Mouse (Mus musculus): Measurements from ENCODE around the gene Gm4307.
"Not testable (repeated sequence)": the region's sequence is repeated elsewhere in the genome, so short reads cannot be mapped to it uniquely, and the experiment has no call there.

Gene Gm4307

DNA sequence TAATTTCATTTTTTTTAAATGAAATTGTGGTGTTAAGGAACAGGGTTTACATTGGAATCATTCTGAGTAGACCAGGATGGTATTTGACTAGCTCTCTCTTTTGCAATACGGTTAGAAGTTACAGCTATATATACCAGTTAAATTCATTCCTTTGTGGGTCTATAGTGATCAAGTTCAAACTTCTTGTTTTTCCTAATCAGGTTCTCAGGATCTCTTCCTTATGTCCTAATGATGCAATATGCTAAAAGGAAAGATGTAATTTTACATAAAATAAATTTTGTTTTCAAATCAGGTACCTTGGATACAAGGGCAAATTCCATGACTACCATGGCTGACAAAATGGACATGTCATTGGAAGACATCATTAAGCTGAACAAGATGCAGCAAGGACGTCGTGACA, at the start of gene Gm4307:
TSS of gene Gm4307 (plus strand) at position 301 of the 400 bp plus-strand sequence.
- not testable (repeated sequence) for DNase-seq

- DNase-seq: not testable (repeated sequence)
Measured at GRCm38 (mm10) chr10:100335376-100335775, 25.8 kb upstream of the Gm4307 start, which contains the start of gene Gm4301. Gene Gm4301 (plus strand): TSS chr10:100335676.

DNA sequence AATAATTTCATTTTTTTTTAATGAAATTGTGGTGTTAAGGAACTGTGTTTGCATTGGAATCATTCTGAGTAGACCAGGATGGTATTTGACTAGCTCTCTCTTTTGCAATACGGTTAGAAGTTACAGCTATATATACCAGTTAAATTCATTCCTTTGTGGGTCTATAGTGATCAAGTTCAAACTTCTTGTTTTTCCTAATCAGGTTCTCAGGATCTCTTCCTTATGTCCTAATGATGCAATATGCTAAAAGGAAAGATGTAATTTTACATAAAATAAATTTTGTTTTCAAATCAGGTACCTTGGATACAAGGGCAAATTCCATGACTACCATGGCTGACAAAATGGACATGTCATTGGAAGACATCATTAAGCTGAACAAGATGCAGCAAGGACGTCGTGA, 20.6 kb upstream of the Gm4307 start, which contains the start of gene Gm4302:
TSS of gene Gm4302 (plus strand) at position 301 of the 400 bp plus-strand sequence.
- DNase-seq: not testable (repeated sequence)

- not testable (repeated sequence) for DNase-seq
Measured at GRCm38 (mm10) chr10:100345672-100346071, 15.5 kb upstream of the Gm4307 start, which contains the start of gene Gm4303. Gene Gm4303 (plus strand): TSS chr10:100345972.

GRCm38 (mm10) chr10:100350793-100351192, 10.3 kb upstream of the Gm4307 start, which contains the start of gene Gm4305:
Gene Gm4305 (plus strand): TSS chr10:100351093.
- not testable (repeated sequence) for DNase-seq

DNA sequence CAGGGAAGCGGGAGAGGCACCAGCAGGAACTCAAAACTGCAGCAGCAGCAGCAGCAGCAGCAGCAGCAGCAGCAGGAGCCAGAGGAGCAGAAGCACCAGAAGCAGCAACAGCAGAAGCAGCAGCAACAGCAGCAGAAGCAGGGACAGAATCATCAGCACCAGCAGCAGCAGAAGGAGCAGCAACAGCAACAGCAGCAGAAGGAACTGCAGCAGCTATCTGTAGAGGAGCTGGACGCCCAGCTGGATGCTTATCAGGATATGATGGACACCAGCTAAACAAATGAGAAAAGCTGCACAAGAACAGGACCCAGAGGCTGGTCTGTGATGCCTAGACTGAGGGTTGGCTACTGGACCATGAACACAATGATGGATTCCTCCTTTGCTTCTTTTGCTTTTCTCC, 4.3 kb upstream of the Gm4307 start:
- DNase-seq: peak; percentile 1

DNA sequence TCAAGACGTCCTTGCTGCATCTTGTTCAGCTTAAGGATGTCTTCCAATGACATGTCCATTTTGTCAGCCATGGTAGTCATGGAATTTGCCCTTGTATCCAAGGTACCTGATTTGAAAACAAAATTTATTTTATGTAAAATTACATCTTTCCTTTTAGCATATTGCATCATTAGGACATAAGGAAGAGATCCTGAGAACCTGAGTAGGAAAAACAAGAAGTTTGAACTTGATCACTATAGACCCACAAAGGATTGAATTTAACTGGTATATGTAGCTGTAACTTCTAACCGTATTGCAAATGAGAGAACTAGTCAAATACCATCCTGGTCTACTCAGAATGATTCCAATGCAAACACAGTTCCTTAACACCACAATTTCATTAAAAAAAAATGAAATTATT, 21.3 kb downstream of the Gm4307 start, which contains the start of gene Gm4312:
TSS of gene Gm4312 (minus strand) at position 101 of the 400 bp plus-strand sequence.
- not testable (repeated sequence) for DNase-seq

- not testable (repeated sequence) for DNase-seq
Measured at GRCm38 (mm10) chr10:100402301-100402700, 41.2 kb downstream of the Gm4307 start.

Data from cerebellum, adult 8-10 months (tissue).